Mouse (Mus musculus): ENCODE data around the gene Jade2. TPM values are rescaled to one million over a fixed set of nuclear protein-coding genes. Genes with fewer than 3 reads are reported as not detected.
"Not testable (repeated sequence)": the region's sequence is repeated elsewhere in the genome, so short reads cannot be mapped to it uniquely, and the experiment has no call there.

Jade2 gene
- polyA plus RNA-seq, 1 experiment from 2014 or later, result 0.65 TPM

DNA sequence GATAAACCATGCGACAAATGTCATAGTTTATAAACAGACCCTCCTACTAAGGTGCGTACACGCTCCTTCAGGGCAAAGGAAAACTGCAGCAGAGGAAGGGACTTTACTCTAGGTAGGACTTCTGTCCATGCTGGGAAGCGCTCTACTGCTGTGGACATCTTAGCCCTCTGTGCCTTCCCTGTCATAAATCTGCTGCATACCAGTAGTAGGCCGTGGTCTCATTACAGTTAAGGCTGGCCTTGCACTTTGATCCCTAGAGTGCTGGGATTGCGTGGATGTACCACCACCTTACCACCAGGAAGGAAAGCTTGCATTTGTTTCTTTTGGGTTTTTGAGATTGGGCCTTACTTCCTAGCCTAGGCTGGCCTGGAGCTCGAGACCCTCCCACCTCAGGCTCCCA lies 66.8 kb downstream of the Jade2 start:
- WGBS, result 98% methylated on average over 7 of the region's 7 CpGs
- no peak overlapping the region for H3K4me2 ChIP-seq (ENCODE audit: low read length)
- no peak overlapping the region for H3K27ac ChIP-seq (ENCODE audit: low read length)
- H3K27me3 ChIP-seq (ENCODE audit: control insufficient read depth, insufficient read depth, low read depth, low read length), result no peaks in the 10 kb centered on the region
- H3K9ac ChIP-seq (ENCODE audit: low read depth, low read length), result no peak overlapping the region
- H3K4me1 ChIP-seq (ENCODE audit: control insufficient read depth, insufficient read depth, low read length), result no peaks in the 10 kb centered on the region
- no peak for ATAC-seq
- no peak overlapping the region for H3K4me3 ChIP-seq (ENCODE audit: low read depth, low read length)
- H3K36me3 ChIP-seq (ENCODE audit: control insufficient read depth, insufficient read depth, low read length), result peaks cover 26% of the 10 kb centered on the region
- no peaks in the 10 kb centered on the region for H3K9me3 ChIP-seq (replicated peaks; ENCODE audit: control insufficient read depth, low read length, poor library complexity, severe bottlenecking)

DNA sequence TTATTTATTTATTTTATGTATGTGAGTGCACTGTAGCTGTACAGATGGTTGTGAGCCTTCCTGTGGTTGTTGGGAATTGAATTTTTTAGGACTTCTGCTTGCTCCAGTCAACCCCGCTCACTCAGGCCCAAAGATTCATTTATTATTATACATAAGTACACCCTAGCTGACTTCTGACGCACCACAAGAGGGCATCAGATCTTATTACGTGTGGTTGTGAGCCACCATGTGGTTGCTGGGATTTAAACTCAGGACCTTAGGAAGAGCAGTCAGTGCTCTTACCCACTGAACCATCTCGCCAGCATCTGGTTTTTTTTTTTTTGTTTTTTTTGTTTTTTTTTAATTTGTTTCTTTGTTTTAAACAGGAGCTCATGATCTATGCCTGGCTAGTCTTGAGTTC lies 67.7 kb downstream of the Jade2 start:
- not testable (repeated sequence) for H3K27ac ChIP-seq (ENCODE audit: low read length); H3K4me3 ChIP-seq (ENCODE audit: low read depth, low read length); H3K4me2 ChIP-seq (ENCODE audit: low read length); ATAC-seq; H3K9me3 ChIP-seq (replicated peaks; ENCODE audit: control insufficient read depth, low read length, poor library complexity, severe bottlenecking); H3K27me3 ChIP-seq (ENCODE audit: control insufficient read depth, insufficient read depth, low read depth, low read length); H3K9ac ChIP-seq (ENCODE audit: low read depth, low read length); H3K4me1 ChIP-seq (ENCODE audit: control insufficient read depth, insufficient read depth, low read length)
- peaks cover 29% of the 10 kb centered on the region for H3K36me3 ChIP-seq (ENCODE audit: control insufficient read depth, insufficient read depth, low read length)
- 76% methylated on average over 4 of the region's 4 CpGs for WGBS

DNA sequence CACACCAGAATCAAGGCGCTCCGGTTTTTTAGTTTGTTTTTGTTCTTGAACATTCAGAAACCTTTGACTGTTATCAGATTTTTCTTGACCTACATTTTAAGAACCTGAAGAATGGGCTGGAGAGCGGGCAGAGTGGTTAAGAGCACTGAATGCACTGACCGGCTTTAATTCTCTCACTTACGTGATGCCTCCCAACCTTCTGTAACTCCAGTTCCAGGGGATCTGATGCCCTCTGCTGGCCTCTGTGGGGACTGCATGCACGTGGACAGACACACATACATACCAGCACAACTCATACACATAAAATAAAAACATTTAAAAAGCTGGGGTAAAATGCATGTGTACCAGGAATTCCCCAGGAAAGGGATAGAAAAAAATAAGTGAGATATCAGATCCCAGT lies 71.5 kb downstream of the Jade2 start:
- Histone ChIP-seq H3K36me3 (ENCODE audit: control insufficient read depth, insufficient read depth, low read length) (peaks cover 34% of the 10 kb centered on the region), H3K4me3 (ENCODE audit: low read depth, low read length) (no peak overlapping the region), H3K27me3 (ENCODE audit: control insufficient read depth, insufficient read depth, low read depth, low read length) (no peaks in the 10 kb centered on the region), H3K27ac (ENCODE audit: low read length) (no peak overlapping the region), H3K9me3 (replicated peaks; ENCODE audit: control insufficient read depth, low read length, poor library complexity, severe bottlenecking) (no peaks in the 10 kb centered on the region), H3K4me2 (ENCODE audit: low read length) (no peak overlapping the region), H3K9ac (ENCODE audit: low read depth, low read length) (no peak overlapping the region), H3K4me1 (ENCODE audit: control insufficient read depth, insufficient read depth, low read length) (no peaks in the 10 kb centered on the region)
- no peak for ATAC-seq
- 94% methylated on average over 6 of the region's 6 CpGs for WGBS

DNA sequence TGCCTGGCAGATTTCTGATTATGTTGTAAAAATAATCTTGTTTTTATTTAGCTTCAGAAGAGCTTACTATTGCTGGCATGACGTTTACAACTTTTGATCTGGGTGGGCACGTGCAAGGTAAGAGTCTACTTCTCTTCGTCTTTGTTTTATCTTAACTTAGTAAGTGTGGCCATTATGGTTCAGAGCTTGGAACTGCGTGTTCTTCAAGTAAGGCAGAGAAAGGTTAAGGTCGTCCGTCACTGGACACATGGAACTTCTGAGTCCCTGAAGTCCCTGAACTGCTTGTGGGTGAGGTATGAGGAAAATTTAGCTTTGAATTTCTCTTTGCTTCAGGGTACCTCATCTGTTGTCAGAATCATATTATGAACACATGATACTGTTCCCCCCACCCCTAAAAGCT lies 74.7 kb downstream of the Jade2 start:
- Histone ChIP-seq H3K4me1 (ENCODE audit: control insufficient read depth, insufficient read depth, low read length) (no peaks in the 10 kb centered on the region), H3K27me3 (ENCODE audit: control insufficient read depth, insufficient read depth, low read depth, low read length) (no peaks in the 10 kb centered on the region), H3K4me2 (ENCODE audit: low read length) (no peak overlapping the region), H3K4me3 (ENCODE audit: low read depth, low read length) (no peak overlapping the region), H3K27ac (ENCODE audit: low read length) (no peak overlapping the region), H3K9me3 (replicated peaks; ENCODE audit: control insufficient read depth, low read length, poor library complexity, severe bottlenecking) (no peaks in the 10 kb centered on the region), H3K9ac (ENCODE audit: low read depth, low read length) (no peak overlapping the region), H3K36me3 (ENCODE audit: control insufficient read depth, insufficient read depth, low read length) (peaks cover 33% of the 10 kb centered on the region)
- 96% methylated on average over 6 of the region's 6 CpGs for WGBS
- no peak for ATAC-seq

DNA sequence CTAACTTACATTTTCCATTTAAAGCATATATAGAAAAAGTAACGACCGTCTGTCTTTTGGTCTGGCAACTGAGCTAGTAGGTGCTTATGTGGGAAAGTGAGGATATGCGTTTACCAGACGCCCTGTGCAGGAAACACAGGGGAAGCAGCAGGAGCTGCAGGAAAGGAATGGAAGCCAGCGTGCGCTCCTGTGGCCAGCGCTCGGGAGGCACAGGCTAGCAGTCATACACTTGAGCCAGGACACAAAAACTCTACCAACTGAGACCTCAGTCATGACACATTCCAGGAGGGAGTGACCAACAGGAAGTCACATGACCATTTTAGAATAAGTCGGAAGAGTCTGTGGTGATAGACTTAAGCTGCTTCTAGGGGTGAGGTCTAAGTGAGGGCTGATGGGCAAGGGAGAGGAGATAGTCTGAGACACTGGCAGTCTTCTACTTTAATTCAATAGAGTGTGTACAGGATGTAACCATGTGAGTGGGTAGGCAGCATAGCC lies 76.6 kb downstream of the Jade2 start:
- ATAC-seq, result no peak
- Histone ChIP-seq H3K9me3 (replicated peaks; ENCODE audit: control insufficient read depth, low read length, poor library complexity, severe bottlenecking) (no peaks in the 10 kb centered on the region), H3K4me2 (ENCODE audit: low read length) (no peak overlapping the region), H3K4me3 (ENCODE audit: low read depth, low read length) (no peak overlapping the region), H3K36me3 (ENCODE audit: control insufficient read depth, insufficient read depth, low read length) (peaks cover 25% of the 10 kb centered on the region), H3K27me3 (ENCODE audit: control insufficient read depth, insufficient read depth, low read depth, low read length) (no peaks in the 10 kb centered on the region), H3K27ac (ENCODE audit: low read length) (no peak overlapping the region), H3K9ac (ENCODE audit: low read depth, low read length) (no peak overlapping the region), H3K4me1 (ENCODE audit: control insufficient read depth, insufficient read depth, low read length) (no peaks in the 10 kb centered on the region)
- 96% methylated on average over 9 of the region's 9 CpGs for WGBS

DNA sequence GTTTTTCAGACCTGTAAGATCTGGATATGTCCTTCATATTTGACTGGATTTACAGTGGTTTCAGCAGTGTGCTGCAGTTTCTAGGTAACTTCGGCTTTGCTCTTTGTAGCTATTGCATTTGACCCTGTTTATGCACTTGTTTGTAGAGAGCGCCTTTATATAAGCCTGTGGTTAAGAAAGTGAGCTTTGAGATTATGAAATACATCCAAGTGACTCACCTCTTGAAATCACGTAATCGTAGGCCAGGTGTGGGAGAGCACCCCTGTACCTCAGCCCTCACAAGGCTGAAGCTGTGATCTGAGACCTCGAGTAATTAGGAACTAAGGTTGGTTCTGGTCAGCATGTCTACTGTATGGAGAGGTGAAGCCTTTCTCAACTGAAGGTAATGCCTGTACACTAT lies 80.0 kb downstream of the Jade2 start:
- no peak for ATAC-seq
- Histone ChIP-seq H3K4me2 (ENCODE audit: low read length) (no peak overlapping the region), H3K4me1 (ENCODE audit: control insufficient read depth, insufficient read depth, low read length) (no peaks in the 10 kb centered on the region), H3K4me3 (ENCODE audit: low read depth, low read length) (no peak overlapping the region), H3K9ac (ENCODE audit: low read depth, low read length) (no peak overlapping the region), H3K9me3 (replicated peaks; ENCODE audit: control insufficient read depth, low read length, poor library complexity, severe bottlenecking) (no peaks in the 10 kb centered on the region), H3K36me3 (ENCODE audit: control insufficient read depth, insufficient read depth, low read length) (peaks cover 13% of the 10 kb centered on the region; the same call in 1 of the 2 replicates), H3K27me3 (ENCODE audit: control insufficient read depth, insufficient read depth, low read depth, low read length) (no peaks in the 10 kb centered on the region), H3K27ac (ENCODE audit: low read length) (no peak overlapping the region)
- 96% methylated on average over 5 of the region's 5 CpGs for WGBS

DNA sequence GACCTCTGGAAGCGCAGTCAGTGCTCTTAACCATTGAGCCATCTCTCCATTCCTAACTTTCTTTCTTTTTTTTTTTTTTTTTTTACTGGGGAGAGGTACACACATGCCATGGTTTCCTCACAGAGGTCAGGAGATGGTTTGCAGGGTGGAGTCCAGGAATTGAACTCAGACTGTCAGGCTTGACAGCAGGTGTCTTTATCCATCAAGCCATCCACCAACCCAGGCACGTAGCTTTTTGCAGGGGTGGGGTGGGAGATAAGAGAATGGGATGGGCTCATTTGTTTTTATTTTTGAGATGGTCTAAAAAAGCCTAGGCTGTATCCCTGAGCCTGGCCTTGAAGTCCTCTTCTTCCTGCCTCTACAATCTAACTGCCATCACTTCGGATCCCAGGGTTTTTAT lies 81.9 kb downstream of the Jade2 start:
- Histone ChIP-seq H3K9ac (ENCODE audit: low read depth, low read length) (no peak overlapping the region), H3K36me3 (ENCODE audit: control insufficient read depth, insufficient read depth, low read length) (peaks cover 7% of the 10 kb centered on the region; the same call in 1 of the 2 replicates), H3K4me2 (ENCODE audit: low read length) (no peak overlapping the region), H3K4me1 (ENCODE audit: control insufficient read depth, insufficient read depth, low read length) (no peaks in the 10 kb centered on the region), H3K27me3 (ENCODE audit: control insufficient read depth, insufficient read depth, low read depth, low read length) (no peaks in the 10 kb centered on the region), H3K27ac (ENCODE audit: low read length) (no peak overlapping the region), H3K9me3 (replicated peaks; ENCODE audit: control insufficient read depth, low read length, poor library complexity, severe bottlenecking) (no peaks in the 10 kb centered on the region), H3K4me3 (ENCODE audit: low read depth, low read length) (no peak overlapping the region)
- no peak for ATAC-seq
- WGBS, result 93% methylated on average over 3 of the region's 3 CpGs

DNA sequence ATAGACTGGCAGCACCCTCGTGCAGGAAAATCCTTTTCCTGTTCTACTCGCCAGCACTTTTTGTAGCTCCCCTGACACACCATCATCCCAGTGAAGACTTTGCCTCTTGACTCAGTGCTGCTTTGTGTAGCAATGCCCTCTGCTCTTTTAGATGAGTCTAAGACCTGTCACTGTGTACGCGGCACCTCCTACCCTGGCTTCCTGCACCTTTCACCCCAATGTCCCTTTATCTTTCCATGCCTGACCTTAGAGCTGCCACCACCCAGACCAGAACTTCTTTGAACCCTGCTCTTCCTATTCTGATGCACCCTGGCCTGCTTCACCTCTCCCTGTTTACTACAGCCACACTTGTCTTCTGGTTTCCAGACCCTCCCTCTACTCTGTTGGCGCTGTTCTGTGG lies 89.2 kb downstream of the Jade2 start:
- 84% methylated on average over 5 of the region's 5 CpGs for WGBS
- H3K4me3 ChIP-seq (ENCODE audit: low read depth, low read length), result no peak overlapping the region

DNA sequence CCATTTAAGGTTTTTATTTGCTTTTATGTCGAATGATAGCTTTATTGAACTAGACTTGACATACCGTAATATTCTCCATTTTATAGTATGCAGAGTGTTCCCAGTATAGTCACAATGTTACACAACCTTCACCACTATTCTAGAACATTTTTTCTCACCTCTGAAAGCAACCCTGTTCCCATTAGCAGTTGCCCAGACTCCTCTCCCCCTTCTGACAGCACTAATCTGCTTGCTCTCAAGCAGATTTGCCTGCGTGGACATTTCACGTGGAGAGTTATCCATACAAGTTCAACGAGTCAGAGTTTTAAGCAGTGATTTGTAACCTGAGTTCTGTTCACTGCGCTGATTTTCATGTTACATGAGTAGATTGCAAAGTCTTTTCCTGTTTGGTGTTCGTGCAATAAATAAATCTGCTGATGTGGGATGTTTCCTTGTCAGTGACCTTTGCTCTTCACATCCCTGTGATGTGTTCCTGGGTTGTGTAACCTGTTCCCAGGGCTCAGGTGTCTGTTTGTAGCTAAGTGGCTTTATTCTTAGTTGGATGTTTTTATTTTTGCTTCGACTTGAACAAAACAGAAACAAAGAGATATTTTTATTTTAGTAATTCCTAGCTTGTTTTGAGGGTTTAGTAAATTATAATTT lies 89.8 kb downstream of the Jade2 start:
- H3K27me3 ChIP-seq (ENCODE audit: control insufficient read depth, insufficient read depth, low read depth, low read length), result no peaks in the 10 kb centered on the region
- 87% methylated on average over 8 of the region's 8 CpGs for WGBS
- H3K36me3 ChIP-seq (ENCODE audit: control insufficient read depth, insufficient read depth, low read length), result no peaks in the 10 kb centered on the region
- no peak overlapping the region for H3K4me2 ChIP-seq (ENCODE audit: low read length)
- H3K9me3 ChIP-seq (replicated peaks; ENCODE audit: control insufficient read depth, low read length, poor library complexity, severe bottlenecking), result no peaks in the 10 kb centered on the region
- no peak overlapping the region for H3K4me3 ChIP-seq (ENCODE audit: low read depth, low read length)
- no peak overlapping the region for H3K9ac ChIP-seq (ENCODE audit: low read depth, low read length)
- ATAC-seq, result no peak
- H3K4me1 ChIP-seq (ENCODE audit: control insufficient read depth, insufficient read depth, low read length), result peaks cover 22% of the 10 kb centered on the region
- H3K27ac ChIP-seq (ENCODE audit: low read length), result no peak overlapping the region

More for the DNA sequence above, 89.2 kb downstream of the Jade2 start:
- Histone ChIP-seq H3K4me1 (ENCODE audit: control insufficient read depth, insufficient read depth, low read length) (peaks cover 18% of the 10 kb centered on the region), H3K9ac (ENCODE audit: low read depth, low read length) (no peak overlapping the region), H3K4me2 (ENCODE audit: low read length) (no peak overlapping the region), H3K27me3 (ENCODE audit: control insufficient read depth, insufficient read depth, low read depth, low read length) (no peaks in the 10 kb centered on the region), H3K27ac (ENCODE audit: low read length) (no peak overlapping the region), H3K36me3 (ENCODE audit: control insufficient read depth, insufficient read depth, low read length) (no peaks in the 10 kb centered on the region), H3K9me3 (replicated peaks; ENCODE audit: control insufficient read depth, low read length, poor library complexity, severe bottlenecking) (no peaks in the 10 kb centered on the region)
- no peak for ATAC-seq
